Comparison of ENCODE assay signal across 18 mouse cellular contexts in the genomic region with DNA sequence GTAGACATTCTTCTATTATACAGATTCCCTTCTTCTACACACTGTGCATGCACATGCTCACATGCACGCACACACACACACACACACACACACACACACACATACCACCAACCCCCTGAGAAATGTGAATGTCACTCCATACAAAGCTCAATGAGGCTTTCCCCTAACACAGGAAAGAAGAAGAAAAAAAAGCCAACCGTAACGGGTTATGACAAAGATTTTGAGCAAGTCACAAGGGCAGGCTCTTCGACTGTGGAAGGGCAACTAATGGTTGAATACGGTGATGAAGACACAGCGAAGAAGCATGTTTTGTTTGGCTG. TPM values are rescaled to one million over a fixed set of nuclear protein-coding genes. Genes with fewer than 3 reads are reported as not detected.
DNase-seq lines count a peak whose midpoint lies in the region; ATAC-seq and TF ChIP-seq lines count a peak whose summit lies in the region.
"Had no signal": no experiment of that assay in that cellular context is flagged by ENCODE, and none has a peak within 500 bp of the region (broad histone marks: within the 10 kb centered on the region; RNA-seq: fewer than 3 reads in every experiment).

No protein-coding gene starts in this region.

- peak; percentile 65 for ATAC-seq in forebrain, embryonic 13.5 days
- 0 out of 2 replicates have a peak, but pooled peaks have one; percentile 52 for ATAC-seq in hindbrain, embryonic 16.5 days
- ATAC-seq in forebrain, embryonic 14.5 days = peak; percentile 72
- ATAC-seq in forebrain, postnatal 0 days = peak; percentile 57
- ATAC-seq: inflammation-experienced regulatory T-cells, adult 6 months; intestine, postnatal 0 days had no signal

- H3K36me3 ChIP-seq in forebrain, embryonic 13.5 days (ENCODE audit: poor library complexity, severe bottlenecking) = no peaks in the 10 kb centered on the region
- no peaks in the 10 kb centered on the region for H3K36me3 ChIP-seq in forebrain, embryonic 10.5 days (replicated peaks)
- H3K36me3 ChIP-seq in hindbrain, embryonic 16.5 days (ENCODE audit: control insufficient read depth, insufficient read depth, low read length) = no peaks in the 10 kb centered on the region
- no peaks in the 10 kb centered on the region for H3K36me3 ChIP-seq in hindbrain, embryonic 10.5 days
- H3K36me3 ChIP-seq in forebrain, embryonic 14.5 days (ENCODE audit: control insufficient read depth, insufficient read depth, low read length) = no peaks in the 10 kb centered on the region
- peaks cover 3% of the 10 kb centered on the region for H3K36me3 ChIP-seq in forebrain, postnatal 0 days (ENCODE audit: insufficient read depth)
- H3K36me3 ChIP-seq: embryonic facial prominence, embryonic 13.5 days; heart, embryonic 12.5 days had no signal

- no peak for DNase-seq in forebrain, embryonic 10.5 days (ENCODE audit: extremely low spot score, low spot score)
- no peak for DNase-seq in hindbrain, embryonic 10.5 days (ENCODE audit: low spot score)
- no peak for DNase-seq in forebrain, embryonic 14.5 days (ENCODE audit: low spot score)
- DNase-seq in forebrain, postnatal 0 days = peak; percentile 67
- no peak for DNase-seq in adrenal gland, adult 2 months
- DNase-seq: adrenal gland, postnatal 14 days; cerebellum, adult 18-20 months; cerebellum, adult 9-11 months; cerebellum, postnatal 36 days; gastrocnemius, postnatal 10 days; heart, adult 2 months had no signal

- 58% methylated on average over 6 of the region's 6 CpGs for WGBS in forebrain, embryonic 13.5 days
- WGBS in forebrain, embryonic 10.5 days = 90% methylated on average over 6 of the region's 6 CpGs
- WGBS in hindbrain, embryonic 16.5 days = 73% methylated on average over 6 of the region's 6 CpGs
- WGBS in hindbrain, embryonic 10.5 days = 89% methylated on average over 6 of the region's 6 CpGs
- WGBS in forebrain, embryonic 14.5 days = 46% methylated on average over 6 of the region's 6 CpGs
- WGBS in forebrain, postnatal 0 days = 37% methylated on average over 6 of the region's 6 CpGs

- H3K9me3 ChIP-seq in forebrain, embryonic 13.5 days (replicated peaks) = no peaks in the 10 kb centered on the region
- no peaks in the 10 kb centered on the region for H3K9me3 ChIP-seq in forebrain, embryonic 10.5 days
- no peaks in the 10 kb centered on the region for H3K9me3 ChIP-seq in hindbrain, embryonic 16.5 days (ENCODE audit: control insufficient read depth, low read length)
- H3K9me3 ChIP-seq in hindbrain, embryonic 10.5 days = no peaks in the 10 kb centered on the region
- H3K9me3 ChIP-seq in forebrain, embryonic 14.5 days (replicated peaks; ENCODE audit: control insufficient read depth, low read length) = no peaks in the 10 kb centered on the region
- H3K9me3 ChIP-seq in forebrain, postnatal 0 days (ENCODE audit: low read length) = no peaks in the 10 kb centered on the region
- H3K9me3 ChIP-seq: embryonic facial prominence, embryonic 13.5 days; heart, embryonic 12.5 days had no signal

- peak overlapping the region; percentile 92 for H3K27ac ChIP-seq in forebrain, embryonic 13.5 days
- no peak overlapping the region for H3K27ac ChIP-seq in forebrain, embryonic 10.5 days
- no peak overlapping the region for H3K27ac ChIP-seq in hindbrain, embryonic 16.5 days (ENCODE audit: low read depth, low read length)
- no peak overlapping the region for H3K27ac ChIP-seq in hindbrain, embryonic 10.5 days
- H3K27ac ChIP-seq in forebrain, embryonic 14.5 days (ENCODE audit: low read depth, low read length) = peak overlapping the region; percentile 79
- peak overlapping the region; percentile 73 for H3K27ac ChIP-seq in forebrain, postnatal 0 days (ENCODE audit: low read depth, low read length)
- H3K27ac ChIP-seq: embryonic facial prominence, embryonic 13.5 days; heart, adult 2 months had no signal

- H3K4me2 ChIP-seq in forebrain, embryonic 13.5 days = no peak overlapping the region
- H3K4me2 ChIP-seq in hindbrain, embryonic 16.5 days (ENCODE audit: low read length) = no peak overlapping the region
- 0 out of 2 replicates have a peak overlapping the region, but pooled peaks have one; percentile 7 for H3K4me2 ChIP-seq in forebrain, embryonic 14.5 days (ENCODE audit: low read length)
- no peak overlapping the region for H3K4me2 ChIP-seq in forebrain, postnatal 0 days (ENCODE audit: low read depth)
- H3K4me2 ChIP-seq: embryonic facial prominence, embryonic 13.5 days; heart, embryonic 12.5 days had no signal

- H3K9ac ChIP-seq in forebrain, embryonic 13.5 days = no peak overlapping the region
- H3K9ac ChIP-seq in hindbrain, embryonic 16.5 days (ENCODE audit: low read depth, low read length) = no peak overlapping the region
- no peak overlapping the region for H3K9ac ChIP-seq in forebrain, embryonic 14.5 days (ENCODE audit: low read length)
- H3K9ac ChIP-seq in forebrain, postnatal 0 days = no peak overlapping the region
- H3K9ac ChIP-seq: embryonic facial prominence, embryonic 13.5 days; heart, embryonic 12.5 days had no signal

- H3K4me3 ChIP-seq in forebrain, embryonic 13.5 days = no peak overlapping the region
- no peak overlapping the region for H3K4me3 ChIP-seq in forebrain, embryonic 10.5 days
- H3K4me3 ChIP-seq in hindbrain, embryonic 16.5 days (ENCODE audit: low read length) = no peak overlapping the region
- no peak overlapping the region for H3K4me3 ChIP-seq in hindbrain, embryonic 10.5 days
- H3K4me3 ChIP-seq in forebrain, embryonic 14.5 days (ENCODE audit: low read depth, low read length) = no peak overlapping the region
- H3K4me3 ChIP-seq in forebrain, postnatal 0 days (ENCODE audit: low read depth, low read length) = no peak overlapping the region
- H3K4me3 ChIP-seq: embryonic facial prominence, embryonic 13.5 days; heart, adult 2 months; heart, embryonic 12.5 days had no signal

- peaks cover 3% of the 10 kb centered on the region; the same call in 1 of the 2 replicates for H3K27me3 ChIP-seq in forebrain, embryonic 13.5 days
- peaks cover 16% of the 10 kb centered on the region for H3K27me3 ChIP-seq in forebrain, embryonic 10.5 days (ENCODE audit: poor library complexity, severe bottlenecking)
- no peaks in the 10 kb centered on the region for H3K27me3 ChIP-seq in hindbrain, embryonic 16.5 days (replicated peaks; ENCODE audit: control insufficient read depth, insufficient read depth, low read length)
- H3K27me3 ChIP-seq in hindbrain, embryonic 10.5 days (ENCODE audit: insufficient read depth, poor library complexity, severe bottlenecking) = 0 out of 2 replicates have a peak, but pooled peaks cover 3% of the 10 kb centered on the region
- H3K27me3 ChIP-seq in forebrain, embryonic 14.5 days (replicated peaks; ENCODE audit: control insufficient read depth, insufficient read depth, low read length) = no peaks in the 10 kb centered on the region
- H3K27me3 ChIP-seq in forebrain, postnatal 0 days (ENCODE audit: insufficient read depth, low read length) = no peaks in the 10 kb centered on the region
- H3K27me3 ChIP-seq: embryonic facial prominence, embryonic 13.5 days had no signal

- peaks cover 51% of the 10 kb centered on the region for H3K4me1 ChIP-seq in forebrain, embryonic 13.5 days
- peaks cover 45% of the 10 kb centered on the region for H3K4me1 ChIP-seq in forebrain, embryonic 10.5 days
- no peaks in the 10 kb centered on the region for H3K4me1 ChIP-seq in hindbrain, embryonic 16.5 days (ENCODE audit: control insufficient read depth, insufficient read depth, low read depth, low read length)
- peaks cover 17% of the 10 kb centered on the region for H3K4me1 ChIP-seq in hindbrain, embryonic 10.5 days (replicated peaks)
- H3K4me1 ChIP-seq in forebrain, embryonic 14.5 days (ENCODE audit: control insufficient read depth, insufficient read depth, low read length) = peaks cover 36% of the 10 kb centered on the region
- H3K4me1 ChIP-seq in forebrain, postnatal 0 days (ENCODE audit: insufficient read depth) = peaks cover 30% of the 10 kb centered on the region
- H3K4me1 ChIP-seq: heart, embryonic 12.5 days had no signal

- no peak for TF ChIP-seq CTCF in forebrain, postnatal 0 days (IDR thresholded peaks at IDR 0.05; ENCODE audit: low read depth)

RNA-seq across cellular contexts. Expression of a gene that starts 21.3 kb away (rescaled TPM):
- 24.0 and 25.3 TPM in 2 replicates for polyA plus RNA-seq in forebrain, embryonic 13.5 days (2015; fragmentation: Nextera tagmentation; extraction: Ambion mirVana)
- 4.1 and 4.7 TPM in 2 replicates for polyA plus RNA-seq in forebrain, embryonic 10.5 days (2016; fragmentation: Nextera tagmentation; extraction: Ambion mirVana)
- polyA plus RNA-seq in hindbrain, embryonic 16.5 days (2015; fragmentation: Nextera tagmentation; extraction: Ambion mirVana) = 57.0 and 59.3 TPM in 2 replicates
- 1.3 and 1.8 TPM in 2 replicates for polyA plus RNA-seq in hindbrain, embryonic 10.5 days (2016; fragmentation: Nextera tagmentation; extraction: Ambion mirVana)
- polyA plus RNA-seq in forebrain, embryonic 14.5 days (2014; fragmentation: Nextera tagmentation; extraction: Ambion mirVana) = 48.3 and 61.8 TPM in 2 replicates
- total RNA-seq in forebrain, postnatal 0 days (2014; rRNA removed) = 120 and 128 TPM in 2 replicates
- 71.9 and 77.4 TPM in 2 replicates for polyA plus RNA-seq in forebrain, postnatal 0 days (2015; fragmentation: Nextera tagmentation; extraction: Ambion mirVana)
- 10 to 100 TPM; 19.8 to 20.5 TPM for total RNA-seq in adrenal gland, adult 2 months (2021)
- 1.9 and 2.5 TPM in 2 replicates for polyA plus RNA-seq in adrenal gland, adult 2 months (2012; rRNA removed)
- total RNA-seq: MEL had no signal

Comparison
In these comparisons a context has a peak if more than half of its experiments do, and no peak if none do; other contexts are left out.
1. H3K27ac ChIP-seq: peak in forebrain, embryonic 13.5 days (single experiment), forebrain, embryonic 14.5 days (single experiment) and forebrain, postnatal 0 days (single experiment); none in forebrain, embryonic 10.5 days (single experiment), hindbrain, embryonic 16.5 days (single experiment) and hindbrain, embryonic 10.5 days (single experiment).
2. Peak in every context shown above with its lines, with median percentiles within 50 percentile points of each other: ATAC-seq.